Mouse (Mus musculus) CD8-positive naive resting alpha-beta T cell, adult 2 months (primary cell): ENCODE data around the gene Nrde2.
A peak's percentile ranks its signal among the peaks of the same experiment; 100 is the strongest.

Experiments used
- DNase-seq, 2 experiments: peaks; one replicate each; pipeline ENCODE4 v3.0.0; 2022; ENCODE audit warnings: low read depth in 2 of 2, low spot score in 2 of 2

Gene Nrde2

GRCm38 (mm10) chr12:100126968-100127865 is 32.2 kb downstream of the Nrde2 start:
- DNase-seq, result no peak

- DNase-seq, result no peak
These were observed 34.3 kb downstream of the Nrde2 start for GRCm38 (mm10) chr12:100124913-100125798.

GRCm38 (mm10) chr12:100123476-100123875 is 36.0 kb downstream of the Nrde2 start:
- DNase-seq, result no peak

GRCm38 (mm10) chr12:100122921-100123381 is 36.5 kb downstream of the Nrde2 start:
- DNase-seq, result no peak

- no peak for DNase-seq
These were observed 43.5 kb downstream of the Nrde2 start for GRCm38 (mm10) chr12:100115982-100116381.

GRCm38 (mm10) chr12:100109986-100110696 is 49.3 kb downstream of the Nrde2 start, which contains the start of gene Psmc1:
Gene Psmc1, plus strand, starts transcription at chr12:100110154.
- DNase-seq, result peak; percentile 70 to 75

- no peak for DNase-seq
These were observed 52.0 kb downstream of the Nrde2 start for GRCm38 (mm10) chr12:100107436-100107835.

- DNase-seq, result peak; percentile 73 to 80
These were observed 53.1 kb downstream of the Nrde2 start for GRCm38 (mm10) chr12:100106275-100106895.

- no peak for DNase-seq
These were observed 54.9 kb downstream of the Nrde2 start for GRCm38 (mm10) chr12:100104530-100104929.

- no peak for DNase-seq
These were observed 57.8 kb downstream of the Nrde2 start for GRCm38 (mm10) chr12:100101651-100102050.

- no peak for DNase-seq
These were observed 58.8 kb downstream of the Nrde2 start for GRCm38 (mm10) chr12:100100707-100101030.

GRCm38 (mm10) chr12:100099971-100100706 is 59.3 kb downstream of the Nrde2 start:
- no peak for DNase-seq

- DNase-seq, result no peak
These were observed 66.4 kb downstream of the Nrde2 start for GRCm38 (mm10) chr12:100093046-100093445.

- no peak for DNase-seq
These were observed 68.7 kb downstream of the Nrde2 start for GRCm38 (mm10) chr12:100090750-100091149.

GRCm38 (mm10) chr12:100089265-100089664 is 70.2 kb downstream of the Nrde2 start:
- DNase-seq, result no peak

- no peak for DNase-seq
These were observed 71.4 kb downstream of the Nrde2 start for GRCm38 (mm10) chr12:100088026-100088425.

GRCm38 (mm10) chr12:100079636-100080286 is 79.7 kb downstream of the Nrde2 start:
- DNase-seq, result no peak

- DNase-seq, result no peak
These were observed 83.7 kb downstream of the Nrde2 start for GRCm38 (mm10) chr12:100075715-100076114.
